Comparison of ENCODE assay signal across 7 mouse cellular contexts in the genomic region with DNA sequence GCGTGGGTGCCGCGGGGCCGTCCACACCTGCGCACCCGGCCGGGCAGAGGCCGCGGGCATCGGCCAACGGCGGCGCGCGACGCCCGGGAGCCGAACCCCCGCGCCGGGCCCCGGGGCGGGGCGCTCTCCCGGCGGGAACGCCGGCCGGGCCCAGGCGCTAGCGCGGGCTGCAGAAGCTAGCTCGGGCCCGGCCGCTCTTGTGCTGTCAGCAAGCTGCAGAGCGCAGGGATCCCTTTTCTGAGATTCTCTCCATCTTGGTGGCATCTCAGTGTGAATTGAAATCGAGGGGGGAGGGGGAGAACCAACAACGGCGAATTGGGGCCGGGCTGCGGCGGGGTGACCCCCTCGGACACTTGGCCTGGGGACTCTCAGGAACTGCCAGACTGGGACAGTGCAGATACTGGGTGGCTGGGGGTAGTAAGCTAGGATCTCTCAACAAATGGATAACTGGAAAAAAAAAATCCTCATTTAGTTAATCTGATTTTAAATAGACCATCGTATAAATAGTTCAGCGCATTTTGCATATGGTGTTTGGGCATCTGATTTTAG. TPM values are rescaled to one million over a fixed set of nuclear protein-coding genes. Genes with fewer than 3 reads are reported as not detected.
DNase-seq lines count a peak whose midpoint lies in the region; ATAC-seq and TF ChIP-seq lines count a peak whose summit lies in the region.

No protein-coding gene starts in this region.

- WGBS in forebrain, embryonic 14.5 days: 2% methylated on average over 45 of the region's 45 CpGs
- 2% methylated on average over 45 of the region's 45 CpGs for WGBS in intestine, embryonic 16.5 days
- WGBS in lung, embryonic 14.5 days: 1% methylated on average over 42 of the region's 45 CpGs
- under 1% methylated on average over 39 of the region's 45 CpGs for WGBS in olfactory bulb, adult 2 months

- peaks cover 11% of the 10 kb centered on the region for H3K4me1 ChIP-seq in forebrain, embryonic 14.5 days (ENCODE audit: control insufficient read depth, insufficient read depth, low read length)
- H3K4me1 ChIP-seq in intestine, embryonic 16.5 days (ENCODE audit: control insufficient read depth, insufficient read depth, low read length): 0 out of 2 replicates have a peak, but pooled peaks cover 4% of the 10 kb centered on the region
- no peaks in the 10 kb centered on the region for H3K4me1 ChIP-seq in lung, embryonic 14.5 days (ENCODE audit: insufficient read depth)
- peaks cover 9% of the 10 kb centered on the region for H3K4me1 ChIP-seq in olfactory bulb, adult 2 months (ENCODE audit: control insufficient read depth, insufficient read depth, low read length)

- H3K9me3 ChIP-seq in forebrain, embryonic 14.5 days (replicated peaks; ENCODE audit: control insufficient read depth, low read length): no peaks in the 10 kb centered on the region
- no peaks in the 10 kb centered on the region for H3K9me3 ChIP-seq in intestine, embryonic 16.5 days (ENCODE audit: control insufficient read depth, low read length)
- no peaks in the 10 kb centered on the region for H3K9me3 ChIP-seq in lung, embryonic 14.5 days (ENCODE audit: low read depth, low read length)

- DNase-seq in right cerebral cortex, adult 2 months (ENCODE audit: low spot score in 2 of 2): peak; percentile 37 to 51
- no peak for DNase-seq in right cerebral cortex, postnatal 25 days
- peak; percentile 77 for DNase-seq in brain, adult 2 months (ENCODE audit: low read depth, low spot score)
- peak; percentile 79 for DNase-seq in forebrain, embryonic 14.5 days (ENCODE audit: low spot score)
- DNase-seq in lung, embryonic 14.5 days: peak; percentile 80

- peak overlapping the region; percentile 95 for H3K9ac ChIP-seq in forebrain, embryonic 14.5 days (ENCODE audit: low read length)
- peak overlapping the region; percentile 93 for H3K9ac ChIP-seq in intestine, embryonic 16.5 days (ENCODE audit: low read depth, low read length)
- peak overlapping the region; percentile 95 for H3K9ac ChIP-seq in lung, embryonic 14.5 days

- TF ChIP-seq POLR2A in olfactory bulb, adult 2 months (IDR thresholded peaks at IDR 0.05; ENCODE audit: insufficient read depth, low read depth, low read length): peak; percentile 24; the same call in 1 of the 2 replicates

- peaks cover 6% of the 10 kb centered on the region; the same call in 1 of the 2 replicates for H3K36me3 ChIP-seq in forebrain, embryonic 14.5 days (ENCODE audit: control insufficient read depth, insufficient read depth, low read length)
- H3K36me3 ChIP-seq in intestine, embryonic 16.5 days (ENCODE audit: control insufficient read depth, insufficient read depth, low read length): no peaks in the 10 kb centered on the region
- peaks cover 22% of the 10 kb centered on the region for H3K36me3 ChIP-seq in lung, embryonic 14.5 days (ENCODE audit: insufficient read depth)

- peak; percentile 86 for ATAC-seq in forebrain, embryonic 14.5 days
- peak; percentile 84 for ATAC-seq in intestine, embryonic 16.5 days
- ATAC-seq in lung, embryonic 14.5 days (ENCODE audit: insufficient read depth): peak; percentile 79

- H3K4me2 ChIP-seq in forebrain, embryonic 14.5 days (ENCODE audit: low read length): peak overlapping the region; percentile 73
- peak overlapping the region; percentile 62 for H3K4me2 ChIP-seq in intestine, embryonic 16.5 days (ENCODE audit: low read depth, low read length)
- peak overlapping the region; percentile 63 for H3K4me2 ChIP-seq in lung, embryonic 14.5 days

- H3K4me3 ChIP-seq in forebrain, embryonic 14.5 days (ENCODE audit: low read depth, low read length): peak overlapping the region; percentile 84
- peak overlapping the region; percentile 87 for H3K4me3 ChIP-seq in intestine, embryonic 16.5 days (ENCODE audit: low read length)
- peak overlapping the region; percentile 82 for H3K4me3 ChIP-seq in lung, embryonic 14.5 days (ENCODE audit: low read depth, low read length)
- peak overlapping the region; percentile 100 for H3K4me3 ChIP-seq in olfactory bulb, adult 2 months (ENCODE audit: insufficient read depth, low read depth, low read length)

- TF ChIP-seq CTCF in lung, embryonic 14.5 days (IDR thresholded peaks at IDR 0.05; ENCODE audit: low read depth): no peak
- TF ChIP-seq CTCF in olfactory bulb, adult 2 months (IDR thresholded peaks at IDR 0.05; ENCODE audit: insufficient read depth, low read depth, low read length): no peak

- no peaks in the 10 kb centered on the region for H3K27me3 ChIP-seq in forebrain, embryonic 14.5 days (replicated peaks; ENCODE audit: control insufficient read depth, insufficient read depth, low read length)
- no peaks in the 10 kb centered on the region for H3K27me3 ChIP-seq in intestine, embryonic 16.5 days (replicated peaks; ENCODE audit: control insufficient read depth, insufficient read depth, low read length)
- H3K27me3 ChIP-seq in lung, embryonic 14.5 days (ENCODE audit: insufficient read depth, low read length): no peaks in the 10 kb centered on the region

- peak overlapping the region; percentile 95 for H3K27ac ChIP-seq in forebrain, embryonic 14.5 days (ENCODE audit: low read depth, low read length)
- H3K27ac ChIP-seq in intestine, embryonic 16.5 days (ENCODE audit: low read length): peak overlapping the region; percentile 95
- H3K27ac ChIP-seq in lung, embryonic 14.5 days (ENCODE audit: low read depth): peak overlapping the region; percentile 96
- H3K27ac ChIP-seq in olfactory bulb, adult 2 months (ENCODE audit: insufficient read depth, low read depth, low read length): peak overlapping the region; percentile 84

RNA-seq across cellular contexts. Expression of gene Klhl23, which starts 1.5 kb away (rescaled TPM):
- polyA plus RNA-seq in forebrain, embryonic 14.5 days (2014; fragmentation: Nextera tagmentation; extraction: Ambion mirVana): 36.7 and 54.1 TPM in 2 replicates
- 29.5 and 31.1 TPM in 2 replicates for polyA plus RNA-seq in intestine, embryonic 16.5 days (2015; fragmentation: Nextera tagmentation; extraction: Ambion mirVana)
- 36.1 and 39.6 TPM in 2 replicates for polyA plus RNA-seq in lung, embryonic 14.5 days (2014; fragmentation: Nextera tagmentation; extraction: Ambion mirVana)
- polyA plus RNA-seq in olfactory bulb, adult 2 months (2012; ENCODE audit: insufficient read depth, insufficient read length, low replicate concordance, missing spikeins): not detected in 2 replicates

RNA-seq across cellular contexts. Expression of gene Phospho2, which starts 33.8 kb away (rescaled TPM):
- 43.1 and 45.4 TPM in 2 replicates for polyA plus RNA-seq in forebrain, embryonic 14.5 days (2014; fragmentation: Nextera tagmentation; extraction: Ambion mirVana)
- polyA plus RNA-seq in intestine, embryonic 16.5 days (2015; fragmentation: Nextera tagmentation; extraction: Ambion mirVana): 22.4 and 23.1 TPM in 2 replicates
- 24.3 and 24.4 TPM in 2 replicates for polyA plus RNA-seq in lung, embryonic 14.5 days (2014; fragmentation: Nextera tagmentation; extraction: Ambion mirVana)
- polyA plus RNA-seq in olfactory bulb, adult 2 months (2012; ENCODE audit: insufficient read depth, insufficient read length, low replicate concordance, missing spikeins): not detected in 2 replicates

RNA-seq across cellular contexts. Expression of gene Ccdc173, which starts 33.8 kb away (rescaled TPM):
- 1.7 and 2.3 TPM in 2 replicates for polyA plus RNA-seq in forebrain, embryonic 14.5 days (2014; fragmentation: Nextera tagmentation; extraction: Ambion mirVana)
- polyA plus RNA-seq in intestine, embryonic 16.5 days (2015; fragmentation: Nextera tagmentation; extraction: Ambion mirVana): 0.84 and 0.97 TPM in 2 replicates
- polyA plus RNA-seq in lung, embryonic 14.5 days (2014; fragmentation: Nextera tagmentation; extraction: Ambion mirVana): 2.0 and 2.5 TPM in 2 replicates
- polyA plus RNA-seq in olfactory bulb, adult 2 months (2012; ENCODE audit: insufficient read depth, insufficient read length, low replicate concordance, missing spikeins): not detected in 2 replicates

RNA-seq across cellular contexts. Expression of gene Ssb, which starts 38.2 kb away (rescaled TPM):
- 298 and 301 TPM in 2 replicates for polyA plus RNA-seq in forebrain, embryonic 14.5 days (2014; fragmentation: Nextera tagmentation; extraction: Ambion mirVana)
- polyA plus RNA-seq in intestine, embryonic 16.5 days (2015; fragmentation: Nextera tagmentation; extraction: Ambion mirVana): 223 and 249 TPM in 2 replicates
- 328 and 346 TPM in 2 replicates for polyA plus RNA-seq in lung, embryonic 14.5 days (2014; fragmentation: Nextera tagmentation; extraction: Ambion mirVana)
- 660 TPM in 1 of 2 replicates, not detected in the other for polyA plus RNA-seq in olfactory bulb, adult 2 months (2012; ENCODE audit: insufficient read depth, insufficient read length, low replicate concordance, missing spikeins)

Comparison
In these comparisons a context has a peak if more than half of its experiments do, and no peak if none do; other contexts are left out.
1. RNA of gene Phospho2, which starts 33.8 kb away (polyA plus RNA-seq): 43.1 to 45.4 TPM in forebrain, embryonic 14.5 days, 24.3 to 24.4 TPM in lung, embryonic 14.5 days and 22.4 to 23.1 TPM in intestine, embryonic 16.5 days; not detected in olfactory bulb, adult 2 months; every median in the first group is over 10 times any median in the second.
2. Peak in every context shown above with its lines, with median percentiles within 50 percentile points of each other: ATAC-seq, H3K27ac ChIP-seq, H3K4me2 ChIP-seq, H3K4me3 ChIP-seq and H3K9ac ChIP-seq.